Mouse (Mus musculus): ENCODE results near the gene Gm3409.
"Not testable (repeated sequence)": the region's sequence is repeated elsewhere in the genome, so short reads cannot be mapped to it uniquely, and the experiment has no call there.

DNA sequence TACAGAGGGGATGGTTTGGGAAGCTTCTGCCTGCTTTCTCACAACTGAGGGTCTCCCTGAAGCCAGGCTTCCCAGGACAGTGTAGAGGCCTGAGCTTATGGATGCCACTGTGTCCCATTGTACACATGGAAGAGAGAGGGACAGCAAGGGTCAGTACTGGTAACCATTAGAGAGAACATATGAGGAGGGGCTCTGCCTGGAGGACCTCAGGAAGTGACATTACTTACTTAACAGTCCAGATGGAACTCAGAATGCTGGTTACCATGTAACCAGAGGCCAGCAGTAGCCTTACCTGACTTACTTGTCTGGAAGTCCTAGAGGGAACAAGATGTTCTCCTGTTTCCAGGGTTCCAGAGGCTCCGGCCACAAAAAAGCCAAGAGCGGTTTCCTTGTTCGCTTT lies 18.4 kb downstream of the Gm3409 start, which contains the start of gene Gm3415:
- TF ChIP-seq CTCF, EP300 (IDR thresholded peaks at IDR 0.05): not testable (repeated sequence)
